Mouse (Mus musculus): Measurements from ENCODE around the gene Myh11.

Gene Myh11

DNA sequence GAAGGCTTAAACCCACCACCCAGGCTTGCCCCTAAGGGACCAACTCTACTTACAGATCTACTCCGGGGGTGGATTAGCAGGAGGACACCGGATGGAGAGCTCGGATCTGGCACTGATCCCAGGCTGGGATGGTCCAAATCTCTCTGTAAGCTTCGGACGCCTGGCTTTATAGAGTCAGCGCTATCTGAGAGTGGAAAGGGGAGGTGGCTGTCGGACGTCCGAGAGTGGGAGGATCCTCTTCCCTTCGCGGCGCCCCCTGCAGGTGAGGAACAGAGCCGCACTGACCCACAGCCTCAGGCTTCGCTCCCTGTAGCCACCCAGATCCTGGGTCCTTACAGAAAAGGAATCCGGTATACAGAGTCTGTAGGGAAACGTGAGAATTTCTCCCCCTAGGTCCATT is at the start of gene Myh11:
TSS of gene Myh11 (minus strand) at position 150 of the 400 bp plus-strand sequence.
- peak; percentile 64 for ATAC-seq (ENCODE audit: low TSS enrichment)

DNA sequence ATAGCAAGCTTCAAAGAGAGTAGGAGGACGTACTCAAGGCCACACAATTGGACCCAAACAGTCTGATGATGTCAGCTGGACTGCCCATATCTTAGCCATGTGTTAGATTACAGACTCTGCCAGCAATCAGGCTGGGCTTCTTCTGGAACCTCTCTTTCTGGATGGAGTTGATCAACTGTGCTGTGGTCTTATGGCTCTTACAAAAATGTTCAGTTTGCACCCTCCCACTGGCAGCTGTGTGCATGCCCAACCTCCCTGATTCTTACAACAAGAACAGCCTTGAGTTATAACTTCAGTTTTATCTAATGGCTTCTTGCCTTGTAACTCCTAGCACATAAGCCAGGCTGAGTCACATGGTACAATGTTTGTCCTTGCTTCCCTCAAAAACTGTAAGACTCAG is 37.0 kb upstream of the Myh11 start:
- no peak for ATAC-seq (ENCODE audit: low TSS enrichment)

DNA sequence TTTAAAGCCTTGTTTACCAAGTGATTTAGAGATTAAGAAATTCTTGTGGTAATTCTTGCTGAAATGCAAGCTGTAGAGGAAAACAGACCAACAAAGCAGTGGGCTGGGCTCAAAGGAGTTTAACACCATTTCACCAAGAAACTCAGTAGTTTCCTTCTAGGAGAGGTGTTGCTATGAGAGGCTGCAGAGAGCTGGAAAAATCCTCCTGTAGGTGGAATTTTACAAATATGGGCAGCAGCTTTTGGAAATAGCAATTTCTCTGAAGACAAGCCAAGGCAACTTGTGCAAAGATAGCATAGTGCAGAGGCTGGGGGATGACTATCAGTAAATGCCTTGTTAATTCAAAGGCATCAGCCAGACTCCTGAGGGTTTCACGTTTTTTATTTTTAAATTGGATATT is 29.3 kb upstream of the Myh11 start:
- ATAC-seq (ENCODE audit: low TSS enrichment): peak; percentile 62

DNA sequence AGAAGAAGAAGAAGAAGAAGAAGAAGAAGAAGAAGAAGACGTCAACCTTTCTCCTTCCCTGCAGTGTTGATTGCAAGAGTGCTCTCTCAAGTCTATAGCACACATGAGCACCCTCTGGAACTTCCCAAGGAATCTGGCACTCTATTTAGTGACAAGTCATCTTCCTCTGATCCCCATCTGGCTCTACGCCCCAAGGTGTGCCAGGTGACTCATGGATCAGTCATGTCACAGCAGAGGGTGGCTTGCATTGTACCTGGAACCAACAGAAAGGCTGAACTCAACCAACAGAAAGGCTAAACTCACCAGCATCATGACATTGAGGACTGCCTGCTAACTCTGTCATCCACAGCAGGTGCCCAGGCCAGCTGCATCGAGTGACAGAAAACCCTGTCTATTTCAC is 28.5 kb upstream of the Myh11 start:
- no peak for ATAC-seq (ENCODE audit: low TSS enrichment)

DNA sequence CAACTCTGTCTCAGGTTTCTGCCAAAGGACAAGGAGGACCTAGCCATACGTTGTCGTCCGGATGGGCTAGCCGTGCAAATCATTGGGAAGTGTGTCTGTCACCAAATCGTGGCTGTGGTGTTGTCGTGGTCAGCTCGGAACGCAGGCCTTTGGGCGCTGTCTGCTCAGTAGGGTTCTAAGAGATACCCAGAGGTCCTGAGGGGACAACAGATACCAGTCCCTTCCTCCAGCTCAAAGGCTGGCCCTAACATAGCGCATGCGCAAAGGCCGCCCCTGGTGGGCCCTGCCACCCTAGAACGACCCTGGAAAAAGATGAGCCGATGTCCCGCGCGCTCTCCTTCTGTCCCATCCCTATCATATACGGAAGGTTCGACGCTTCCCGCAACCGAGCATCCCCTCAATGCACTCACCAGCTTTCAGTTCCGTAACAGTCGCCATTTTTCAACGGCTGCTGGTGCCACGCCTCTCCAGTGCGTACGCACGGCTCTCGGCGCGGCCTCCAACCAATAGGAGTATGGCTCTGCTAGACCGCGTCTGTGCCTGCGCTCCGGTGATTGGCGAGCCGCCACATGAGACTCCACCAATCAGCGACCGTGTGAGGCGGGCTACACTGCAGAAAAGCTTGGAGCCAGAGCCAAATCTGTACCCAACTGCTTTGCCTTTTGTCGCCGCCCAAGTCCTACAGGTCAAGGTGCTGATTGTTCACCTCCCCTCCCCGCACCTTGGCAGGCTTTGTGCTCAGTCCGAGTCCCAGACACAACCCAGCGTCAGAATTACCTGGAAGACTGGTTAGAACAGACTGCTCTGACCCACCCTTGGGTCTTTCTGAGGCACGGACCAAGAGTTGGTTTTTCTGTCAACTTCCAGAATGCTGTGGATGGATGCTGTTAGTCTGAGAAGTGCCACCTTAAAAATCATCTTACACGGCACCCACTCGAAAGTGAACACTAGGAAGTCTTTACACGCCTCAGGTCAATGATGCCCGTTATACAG is 26.0 kb upstream of the Myh11 start, which contains the start of gene Fopnl:
TSS of gene Fopnl (minus strand) at position 522 of the 993 bp plus-strand sequence.
- ATAC-seq (ENCODE audit: low TSS enrichment): peak; percentile 98

DNA sequence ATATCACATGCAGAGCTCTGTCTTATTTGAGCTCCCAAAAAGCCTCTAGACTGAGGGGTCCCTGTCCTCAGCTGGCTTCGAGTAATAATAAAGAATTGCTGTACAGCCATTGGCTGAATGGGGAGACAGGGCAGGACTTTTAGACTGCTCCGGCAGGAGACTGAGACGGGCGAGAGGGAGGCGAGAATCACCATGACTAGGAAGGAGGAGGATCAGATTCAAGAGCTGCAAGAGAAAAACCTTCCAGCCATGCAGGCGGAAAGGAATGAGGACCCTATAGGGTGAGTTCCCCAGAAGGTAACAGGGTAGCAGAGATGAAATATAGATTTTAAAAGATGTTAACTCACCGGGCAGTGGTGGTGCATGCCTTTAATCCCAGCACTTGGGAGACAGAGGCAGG is 21.7 kb upstream of the Myh11 start:
- ATAC-seq (ENCODE audit: low TSS enrichment): no peak

DNA sequence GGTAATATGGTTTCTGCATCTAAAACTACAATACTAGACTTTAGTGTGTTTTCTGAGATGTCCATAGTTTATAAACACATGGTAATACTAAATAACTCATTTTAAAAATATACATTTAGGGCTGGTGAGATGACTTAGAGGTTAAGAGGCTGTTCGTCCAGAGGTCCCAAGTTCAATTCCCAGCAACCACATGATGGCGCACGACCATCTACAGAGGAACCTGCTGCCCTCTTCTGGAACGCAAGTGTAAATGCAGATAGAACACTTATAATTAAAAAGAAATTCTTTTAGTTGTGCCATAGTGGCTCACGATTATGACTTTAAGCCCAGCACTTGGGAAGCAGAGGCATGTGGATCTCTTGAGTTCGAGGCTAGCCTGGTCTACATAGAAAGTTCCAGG is 20.2 kb upstream of the Myh11 start:
- no peak for ATAC-seq (ENCODE audit: low TSS enrichment)

DNA sequence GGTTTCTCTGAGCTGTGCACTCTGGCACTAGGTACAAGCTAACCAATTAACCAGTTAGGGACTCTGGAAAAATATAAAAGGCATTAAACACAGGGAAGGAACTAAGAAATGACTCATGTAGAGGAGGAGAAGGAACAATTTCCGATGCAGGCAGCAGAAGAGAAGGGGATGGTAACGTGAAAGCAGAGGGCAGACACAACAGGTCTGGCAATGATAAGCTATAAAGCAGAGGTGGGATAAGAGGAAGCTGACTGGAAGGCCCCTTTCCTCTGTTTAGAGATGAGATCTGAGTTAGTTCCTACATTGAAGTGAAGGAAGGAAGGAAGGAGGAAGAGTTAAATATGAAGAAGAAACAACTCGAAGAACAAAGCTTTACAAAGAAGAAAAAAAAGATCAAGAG is 18.7 kb upstream of the Myh11 start:
- ATAC-seq (ENCODE audit: low TSS enrichment): no peak

DNA sequence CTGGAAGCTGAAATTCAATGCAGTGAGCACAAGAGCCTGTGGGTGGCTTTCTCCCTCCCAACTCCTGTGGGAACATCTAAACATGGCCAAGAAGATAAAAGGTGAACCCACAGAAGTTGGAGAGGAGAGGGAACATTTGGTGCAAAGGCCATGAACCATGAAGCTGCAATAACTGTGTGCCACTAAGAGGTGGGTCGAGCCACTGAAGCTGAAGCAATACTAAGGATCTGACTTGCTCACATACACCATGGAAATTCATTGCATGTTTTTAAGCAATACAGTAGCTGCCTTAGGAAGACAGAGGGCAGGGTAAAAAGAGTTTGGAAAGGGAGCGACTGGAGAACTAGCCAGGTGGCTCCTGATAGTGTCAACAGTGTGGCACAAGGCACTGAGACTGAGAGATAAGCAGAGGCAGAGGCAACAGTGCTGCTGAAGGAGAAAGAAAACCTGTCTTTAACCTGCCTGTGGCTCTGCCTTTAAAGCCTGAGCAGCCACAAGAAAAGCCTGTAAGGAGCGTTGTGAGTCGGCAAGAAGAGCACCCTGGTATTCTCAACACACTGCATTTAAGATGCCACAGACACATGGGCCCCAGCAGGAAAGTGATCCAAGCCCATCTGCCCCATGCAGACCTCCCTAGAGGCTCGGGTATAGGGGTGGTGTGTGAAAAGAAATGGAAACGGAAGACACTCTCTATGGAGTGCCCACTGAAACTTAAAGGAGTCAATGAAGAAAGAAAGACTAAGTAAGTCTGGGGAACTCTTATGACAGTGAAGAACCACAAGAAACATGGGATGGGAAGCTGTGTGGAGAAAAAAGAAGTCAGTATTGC is 17.3 kb upstream of the Myh11 start:
- ATAC-seq (ENCODE audit: low TSS enrichment): no peak

DNA sequence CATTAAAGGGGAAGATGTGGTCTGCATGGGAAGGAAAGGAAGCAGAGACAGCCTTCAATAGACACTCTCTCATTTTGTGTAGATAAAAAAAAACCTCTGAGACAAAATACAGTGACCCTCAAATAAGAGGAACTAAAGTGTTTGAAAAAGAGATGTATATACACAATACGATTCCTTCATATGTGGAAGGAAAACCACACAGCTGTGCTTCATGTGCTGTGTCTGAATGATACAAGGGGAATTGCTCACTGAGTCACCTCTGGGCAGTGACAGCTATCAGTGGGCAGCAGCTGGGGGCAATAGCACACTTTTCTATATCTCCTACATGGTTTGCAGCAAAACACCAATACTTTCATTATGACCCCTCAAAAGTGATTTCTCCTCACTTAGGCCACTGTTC is 16.2 kb upstream of the Myh11 start:
- no peak for ATAC-seq (ENCODE audit: low TSS enrichment)

DNA sequence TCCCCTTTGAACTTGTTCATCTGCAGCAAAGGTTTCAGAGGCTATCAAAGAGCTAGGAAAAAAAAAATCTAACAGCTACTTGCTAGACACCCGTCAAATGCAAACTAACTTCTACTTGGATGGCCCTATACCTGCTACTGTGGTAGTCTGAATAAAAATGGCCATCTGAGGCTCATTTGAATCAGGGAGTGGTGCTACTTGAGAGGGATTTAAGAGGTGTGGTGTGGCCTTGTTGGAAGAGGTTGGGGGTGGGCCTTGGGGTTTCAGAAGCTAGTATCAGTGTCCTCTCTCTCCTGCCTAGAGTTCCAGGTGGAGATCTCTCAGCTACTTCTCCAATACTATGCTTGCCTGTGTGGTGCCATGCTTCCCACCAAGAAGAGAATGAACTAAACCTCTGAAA is 15.3 kb upstream of the Myh11 start:
- ATAC-seq (ENCODE audit: low TSS enrichment): no peak

DNA sequence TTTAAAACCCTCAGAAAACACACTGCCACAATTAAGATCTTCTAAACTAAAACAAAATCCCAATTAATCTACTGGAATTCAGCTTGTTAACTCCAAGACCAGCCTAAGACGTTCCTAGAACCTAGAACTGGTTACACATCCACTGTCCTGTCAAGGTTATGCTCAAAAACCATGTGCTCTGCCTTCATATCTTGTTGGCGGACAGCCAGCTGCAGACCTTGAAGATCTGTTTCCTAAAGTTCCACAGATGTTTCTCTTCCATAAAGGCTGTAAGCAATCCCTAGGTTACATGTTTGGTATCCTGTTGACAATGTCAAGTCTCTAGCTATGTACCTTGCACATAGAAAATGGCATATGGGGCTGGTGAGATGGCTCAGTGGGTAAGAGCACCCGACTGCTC is 13.6 kb upstream of the Myh11 start:
- no peak for ATAC-seq (ENCODE audit: low TSS enrichment)

DNA sequence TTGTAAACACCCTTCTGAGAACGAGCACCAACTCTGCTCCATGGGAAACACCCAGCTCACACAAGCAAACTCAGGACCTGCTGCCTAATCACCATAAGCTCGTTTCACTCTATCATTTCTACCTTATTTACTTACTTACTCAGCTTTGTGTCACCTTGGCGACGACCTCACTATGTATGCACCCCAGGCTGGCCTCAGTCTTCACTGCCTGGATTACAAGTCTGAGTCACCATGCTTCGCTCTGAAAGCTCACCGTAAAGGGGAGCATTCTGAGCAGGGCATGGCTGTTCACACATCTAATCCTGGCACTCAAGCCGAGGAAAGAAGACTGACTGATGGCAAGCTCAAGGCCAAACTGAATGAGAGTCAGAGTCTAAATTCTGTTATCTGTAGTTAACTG is 12.5 kb upstream of the Myh11 start:
- no peak for ATAC-seq (ENCODE audit: low TSS enrichment)

DNA sequence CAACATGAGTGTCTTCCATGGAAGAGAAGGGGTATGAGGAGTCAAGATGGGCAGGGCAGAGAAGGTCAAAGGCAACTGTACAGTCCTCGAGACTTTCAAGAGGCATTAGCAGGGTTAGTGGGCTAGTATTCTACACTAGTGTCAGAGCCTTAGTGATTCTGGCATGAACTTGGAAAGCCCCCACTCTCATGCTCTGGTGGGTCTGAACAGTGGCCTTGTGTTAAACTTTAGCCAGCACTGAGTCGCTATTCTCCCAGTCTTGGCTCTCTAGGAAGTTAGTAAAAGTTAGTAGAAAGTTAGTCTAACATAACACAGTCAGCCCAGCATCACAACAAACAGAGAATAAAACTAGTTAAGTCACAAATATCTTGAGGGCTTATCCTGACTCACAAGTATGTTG is 12.0 kb upstream of the Myh11 start:
- no peak for ATAC-seq (ENCODE audit: low TSS enrichment)

DNA sequence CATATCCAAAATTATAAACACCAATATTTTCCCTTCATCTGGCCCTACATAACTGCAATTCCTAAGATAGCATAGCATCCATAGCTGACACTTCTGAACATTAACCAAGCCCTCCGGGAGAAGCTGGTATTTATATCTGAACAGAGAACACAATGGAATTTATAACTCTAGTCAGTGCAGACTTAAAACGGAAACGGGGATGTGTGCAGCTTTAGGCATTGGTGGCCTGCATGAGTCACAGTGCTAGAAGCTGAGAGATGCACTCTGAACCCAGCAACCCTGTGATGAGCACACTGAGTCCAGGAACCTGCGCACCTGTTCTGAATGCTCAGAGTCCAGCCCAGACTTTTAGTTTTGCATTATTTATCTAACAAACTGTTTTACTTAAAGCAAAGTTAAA is 7.3 kb upstream of the Myh11 start:
- no peak for ATAC-seq (ENCODE audit: low TSS enrichment)

DNA sequence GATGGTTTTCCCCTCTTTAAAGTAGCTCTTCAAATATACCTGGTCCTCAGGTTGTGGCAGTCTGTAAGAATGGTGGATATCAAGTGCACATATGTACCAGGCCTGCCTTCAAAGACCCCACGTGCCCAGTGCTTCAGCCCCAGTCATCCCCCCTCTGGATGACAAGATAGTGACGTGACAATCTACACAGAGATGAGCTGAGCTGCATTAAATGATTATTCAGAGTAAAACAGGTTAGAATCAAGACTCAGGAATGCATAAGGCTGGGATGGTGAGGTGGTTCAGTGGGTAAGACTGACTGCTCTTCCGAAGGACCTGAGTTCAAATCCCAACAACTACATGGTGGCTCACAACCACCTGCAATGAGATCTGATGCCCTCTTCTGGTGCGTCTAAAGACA is 6.6 kb upstream of the Myh11 start:
- no peak for ATAC-seq (ENCODE audit: low TSS enrichment)

DNA sequence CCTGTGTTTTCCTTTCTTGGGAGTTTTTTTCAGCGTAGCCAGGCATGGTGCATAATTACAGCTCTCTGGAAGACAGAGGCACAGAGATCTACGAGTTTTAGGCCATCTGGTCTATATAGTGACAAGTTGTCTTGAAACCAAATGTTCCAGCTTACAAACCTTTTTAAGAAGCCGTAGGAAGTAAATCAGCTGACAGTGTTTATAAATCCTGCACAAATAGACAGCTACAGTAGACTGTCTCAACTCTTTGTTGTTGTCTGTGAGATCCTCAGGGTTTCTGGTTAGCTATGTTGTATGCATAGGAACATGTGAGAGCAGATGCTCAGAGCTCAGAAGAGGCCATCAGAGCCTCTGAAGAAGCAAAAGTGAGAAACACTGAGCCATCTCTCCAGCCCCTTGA is 6.0 kb upstream of the Myh11 start:
- peak; percentile 53 for ATAC-seq (ENCODE audit: low TSS enrichment)

DNA sequence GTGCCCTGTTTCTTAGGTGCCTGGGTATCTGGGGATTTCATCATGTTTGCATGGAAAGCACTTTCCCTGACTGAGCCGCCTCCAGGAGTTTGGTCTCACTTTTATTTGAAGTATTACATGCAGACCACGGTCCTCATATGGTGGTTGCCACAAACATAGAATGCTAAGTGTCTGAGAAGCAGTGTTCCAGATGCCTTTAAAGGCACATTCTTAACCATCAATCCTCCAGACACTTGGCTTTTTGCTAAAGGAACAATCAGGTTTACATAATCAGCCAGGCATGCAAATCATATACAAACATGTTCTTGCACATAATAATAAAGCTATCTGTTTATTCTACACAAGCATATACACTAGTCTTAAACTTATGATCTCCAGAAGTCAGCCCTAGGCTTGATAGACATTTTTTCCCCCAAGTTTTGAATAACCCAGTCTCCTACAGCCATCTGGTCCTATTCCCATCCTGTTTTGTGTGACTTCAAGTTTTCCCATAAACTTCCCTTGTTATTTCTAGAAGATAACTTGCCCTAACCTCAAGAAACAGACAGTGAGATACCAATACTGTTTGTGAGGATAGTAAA is 5.5 kb upstream of the Myh11 start:
- no peak for ATAC-seq (ENCODE audit: low TSS enrichment)

DNA sequence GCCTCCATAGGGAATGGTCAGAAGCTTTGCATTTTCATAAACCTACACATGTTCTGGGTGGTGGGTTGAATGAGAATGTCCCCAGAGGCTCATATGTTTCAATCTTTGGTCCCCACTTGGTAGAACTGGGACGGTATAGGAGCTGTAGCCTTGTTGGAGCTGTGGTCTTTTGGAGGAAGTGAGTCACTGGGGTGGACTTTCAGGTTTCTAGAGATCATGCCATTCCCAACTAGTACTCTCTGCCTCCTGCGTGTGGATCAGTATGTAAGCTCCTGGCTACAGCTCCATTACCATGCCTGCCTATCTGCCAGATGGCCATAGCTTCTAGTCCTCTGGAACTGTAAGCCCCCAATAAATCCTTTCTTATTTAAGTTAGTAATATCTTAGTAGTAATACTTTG is 4.1 kb upstream of the Myh11 start:
- ATAC-seq (ENCODE audit: low TSS enrichment): no peak

DNA sequence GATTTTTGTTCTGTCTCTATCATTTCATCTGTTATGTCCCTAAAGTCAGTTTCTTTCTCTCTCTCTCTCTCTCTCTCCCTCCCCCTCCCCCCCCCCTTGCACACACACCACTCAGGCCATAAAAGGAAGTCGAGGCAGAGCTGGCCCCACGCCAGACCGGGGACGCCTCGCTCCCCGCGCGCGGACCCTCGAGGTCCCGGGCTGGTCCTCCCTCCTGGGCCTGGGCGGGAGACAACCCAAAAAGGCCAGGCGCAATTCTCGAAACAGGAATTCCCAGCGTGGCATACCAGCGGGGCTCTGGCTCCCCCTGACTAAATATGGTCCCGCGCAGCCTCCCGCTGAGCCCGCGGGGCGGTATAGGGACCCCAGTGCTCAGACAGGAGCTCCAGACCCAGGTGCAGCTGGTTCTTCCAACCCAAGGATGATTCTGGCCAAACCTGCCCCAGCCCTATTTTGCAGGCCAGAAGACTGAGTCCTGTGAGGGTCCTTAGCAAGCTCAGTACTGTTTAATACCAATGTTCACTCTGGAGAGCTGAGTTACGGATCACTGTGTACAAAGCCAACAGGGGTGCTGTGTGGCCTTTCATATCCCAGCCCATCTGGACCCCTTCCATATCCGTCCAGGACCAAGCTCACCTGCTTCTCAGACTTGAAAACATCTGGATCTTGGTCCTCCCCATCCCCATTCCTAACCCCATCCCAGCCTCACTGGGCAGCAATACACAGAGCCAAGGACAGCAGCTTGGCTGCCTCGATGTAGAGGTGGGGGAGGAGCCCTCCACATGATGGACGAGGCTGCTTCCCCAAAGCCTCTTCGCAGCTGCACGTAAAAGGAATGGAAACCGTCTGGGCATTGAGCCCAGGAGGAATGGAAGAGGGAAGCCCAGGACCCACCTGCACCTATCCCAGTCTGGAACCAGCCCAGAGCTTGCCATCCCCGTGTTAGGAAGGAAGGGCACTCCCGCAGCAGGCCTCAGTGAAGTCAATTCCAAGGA is 1.3 kb upstream of the Myh11 start:
- 0 out of 2 replicates have a peak, but pooled peaks have one; percentile 20 for ATAC-seq (ENCODE audit: low TSS enrichment)

DNA sequence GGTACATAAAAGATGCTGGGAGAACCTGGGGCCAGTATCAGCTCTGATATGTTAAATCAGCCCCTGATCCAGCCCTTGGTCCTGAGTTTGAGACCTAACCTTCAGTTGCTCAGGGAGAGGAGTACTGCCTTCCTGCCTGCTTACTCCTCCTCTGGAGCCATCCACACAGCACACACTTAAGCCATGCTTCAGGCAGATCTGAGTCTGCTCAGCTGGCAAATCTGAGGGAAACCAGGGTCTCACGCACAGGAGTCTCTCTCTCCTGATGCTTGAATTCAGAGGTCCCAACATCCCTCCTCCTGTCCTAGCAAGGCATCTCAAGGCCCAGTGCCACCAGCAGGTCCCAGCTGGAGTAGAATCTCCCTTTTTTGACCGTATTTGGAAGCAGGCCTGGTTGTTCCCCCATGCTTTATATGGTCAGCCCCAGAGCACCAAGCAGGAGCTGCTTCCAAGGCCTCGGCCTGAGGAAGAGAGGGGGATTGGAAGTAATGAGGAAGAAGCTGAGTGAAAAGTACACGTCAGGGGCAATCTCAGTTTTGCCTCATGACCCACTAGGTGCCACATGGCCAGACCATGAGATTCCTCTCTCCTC is 18.7 kb downstream of the Myh11 start:
- ATAC-seq (ENCODE audit: low TSS enrichment): no peak
